Mouse (Mus musculus) MEL (cell line): ENCODE results near the gene Prss56. TPM values are rescaled to one million over a fixed set of nuclear protein-coding genes. Genes with fewer than 3 reads are reported as not detected.

Experiments
- DNase-seq: peaks from one replicate; pipeline ENCODE4 v3.0.0; 2011; ENCODE audit warnings: low read depth, low spot score
- H3K27ac ChIP-seq: 2 replicates; pipeline ENCODE4 v1.5.1; 2012; ENCODE audit warnings: low read depth, mild to moderate bottlenecking, control low read depth, low read length, moderate library complexity; ENCODE audit not compliant: control insufficient read depth
- H3K27me3 ChIP-seq, 2 experiments: fragments of 150-350 bp in 1 of 2; sonication (generic) in 1 of 2; 2 replicates each; pipeline ENCODE4 v1.6.1; 2012; ENCODE audit warnings: low read length in 2 of 2, mild to moderate bottlenecking in 2 of 2, improper control_type of control experiment in 1 of 2, moderate library complexity in 1 of 2; ENCODE audit not compliant: insufficient read depth in 2 of 2, control insufficient read depth in 1 of 2
- H3K36me3 ChIP-seq, 2 experiments: 2 replicates each; pipeline ENCODE4 v1.6.1; 2012 to 2014; ENCODE audit warnings: low read length in 2 of 2, improper control_type of control experiment in 1 of 2, inconsistent platforms in 1 of 2, mild to moderate bottlenecking in 1 of 2; ENCODE audit not compliant: insufficient read depth in 2 of 2, control insufficient read depth in 1 of 2
- H3K4me1 ChIP-seq, 2 experiments: fragments of 150-350 bp in 1 of 2; sonication (generic) in 1 of 2; 2 replicates each; pipeline ENCODE4 v1.6.1; 2012; ENCODE audit warnings: low read length in 2 of 2, improper control_type of control experiment in 1 of 2, mild to moderate bottlenecking in 1 of 2; ENCODE audit not compliant: insufficient read depth in 2 of 2, control insufficient read depth in 1 of 2
- H3K4me3 ChIP-seq, 2 experiments: fragments of 150-350 bp in 1 of 2; sonication (generic) in 1 of 2; 2 replicates each; pipeline ENCODE4 v1.5.1; 2012; ENCODE audit warnings: low read depth in 2 of 2, low read length in 2 of 2, mild to moderate bottlenecking in 2 of 2, moderate library complexity in 2 of 2, control low read depth in 1 of 2, improper control_type of control experiment in 1 of 2; ENCODE audit not compliant: control insufficient read depth in 1 of 2, insufficient read depth in 1 of 2
- H3K79me2 ChIP-seq: 2 replicates; pipeline ENCODE4 v1.6.1; 2012; ENCODE audit warnings: mild to moderate bottlenecking, low read length, moderate library complexity; ENCODE audit not compliant: control insufficient read depth, poor library complexity, insufficient read depth
- H3K9ac ChIP-seq: 2 replicates; pipeline ENCODE4 v1.6.1; 2012; ENCODE audit warnings: low read depth, mild to moderate bottlenecking, control low read depth, low read length, moderate library complexity; ENCODE audit not compliant: control insufficient read depth, poor library complexity, severe bottlenecking
- H3K9me3 ChIP-seq: fragments of 150-350 bp; sonication (generic); replicated peaks from 2 replicates; pipeline ENCODE4 v1.6.1; 2012; ENCODE audit warnings: mild to moderate bottlenecking, low read length, improper control_type of control experiment, moderate library complexity; ENCODE audit not compliant: insufficient read depth
- CHD1 ChIP-seq: IDR thresholded peaks from 2 replicates; pipeline ENCODE4 v1.6.1; 2012; ENCODE audit warnings: low read depth, mild to moderate bottlenecking, inconsistent platforms, low read length, improper control_type of control experiment
- CHD2 ChIP-seq: IDR thresholded peaks from 2 replicates; pipeline ENCODE4 v1.6.1; 2011; ENCODE audit warnings: low read length, improper control_type of control experiment
- CTCF ChIP-seq, 3 experiments: IDR thresholded peaks in 2 of 3; conservative IDR thresholded peaks in 1 of 3; 2 replicates each; pipeline ENCODE4 v1.5.1; 2011 to 2012; ENCODE audit warnings: low read length in 3 of 3, low read depth in 2 of 3, mild to moderate bottlenecking in 2 of 3, improper control_type of control experiment in 1 of 3, inconsistent platforms in 1 of 3, mixed read lengths in 1 of 3, moderate library complexity in 1 of 3; ENCODE audit not compliant: control insufficient read depth in 1 of 3, insufficient read depth in 1 of 3, poor library complexity in 1 of 3, severe bottlenecking in 1 of 3
- E2F4 ChIP-seq: IDR thresholded peaks from 2 replicates; pipeline ENCODE4 v1.6.1; 2011; ENCODE audit warnings: low read depth, low read length, improper control_type of control experiment, borderline replicate concordance
- EP300 ChIP-seq, 2 experiments: IDR thresholded peaks; 2 replicates each; pipeline ENCODE4 v1.6.1; 2011; ENCODE audit warnings: improper control_type of control experiment in 2 of 2, low read length in 2 of 2, low read depth in 1 of 2, mild to moderate bottlenecking in 1 of 2
- ETS1 ChIP-seq: IDR thresholded peaks from 2 replicates; pipeline ENCODE4 v1.6.1; 2012; ENCODE audit warnings: low read depth, mild to moderate bottlenecking, inconsistent platforms, low read length, improper control_type of control experiment, moderate library complexity
- GABPA ChIP-seq: IDR thresholded peaks from 2 replicates; pipeline ENCODE4 v1.6.1; 2012; ENCODE audit warnings: low read depth, mild to moderate bottlenecking, inconsistent platforms, low read length, improper control_type of control experiment, moderate library complexity
- GATA1 ChIP-seq: IDR thresholded peaks from 2 replicates; pipeline ENCODE4 v1.6.1; 2011; ENCODE audit warnings: low read depth, low read length, improper control_type of control experiment
- JUND ChIP-seq: IDR thresholded peaks from 2 replicates; pipeline ENCODE4 v1.6.1; 2011; ENCODE audit warnings: low read depth, mild to moderate bottlenecking, improper control_type of control experiment, low read length
- KAT2A ChIP-seq: conservative IDR thresholded peaks from 2 replicates; pipeline ENCODE4 v1.6.1; 2012; ENCODE audit warnings: low read depth, low read length, improper control_type of control experiment, inconsistent platforms
- MAFK ChIP-seq: IDR thresholded peaks from 2 replicates; pipeline ENCODE4 v1.6.1; 2011; ENCODE audit warnings: low read depth, mild to moderate bottlenecking, low read length, improper control_type of control experiment, borderline replicate concordance
- MEF2A ChIP-seq: IDR thresholded peaks from 2 replicates; pipeline ENCODE4 v1.6.1; 2014; ENCODE audit warnings: low read depth, mild to moderate bottlenecking, inconsistent platforms, low read length, improper control_type of control experiment; ENCODE audit not compliant: poor library complexity, insufficient replicate concordance, severe bottlenecking; ENCODE audit errors: extremely low read depth
- NRF1 ChIP-seq: IDR thresholded peaks from 2 replicates; pipeline ENCODE4 v1.6.1; 2014; ENCODE audit warnings: low read depth, mild to moderate bottlenecking, inconsistent platforms, low read length, improper control_type of control experiment, moderate library complexity; ENCODE audit not compliant: poor library complexity, insufficient read depth, severe bottlenecking
- POLR2AphosphoS5 ChIP-seq: IDR thresholded peaks from 2 replicates; pipeline ENCODE4 v1.6.1; 2012; ENCODE audit warnings: low read depth, borderline replicate concordance, mild to moderate bottlenecking, inconsistent platforms, low read length, moderate library complexity, mixed read lengths
- RAD21 ChIP-seq: IDR thresholded peaks from 2 replicates; pipeline ENCODE4 v1.6.1; 2011; ENCODE audit warnings: mild to moderate bottlenecking, low read depth, low read length, improper control_type of control experiment
- RCOR1 ChIP-seq: IDR thresholded peaks from 2 replicates; pipeline ENCODE4 v1.6.1; 2012; ENCODE audit warnings: low read depth, mild to moderate bottlenecking, inconsistent platforms, low read length, improper control_type of control experiment
- SIN3A ChIP-seq: IDR thresholded peaks from 2 replicates; pipeline ENCODE4 v1.6.1; 2012; ENCODE audit warnings: low read length, improper control_type of control experiment, inconsistent platforms
- SMC3 ChIP-seq: IDR thresholded peaks from 2 replicates; pipeline ENCODE4 v1.6.1; 2011; ENCODE audit warnings: low read depth, low read length, improper control_type of control experiment
- TAL1 ChIP-seq: IDR thresholded peaks from 2 replicates; pipeline ENCODE4 v1.6.1; 2012; ENCODE audit warnings: mild to moderate bottlenecking, inconsistent platforms, low read length, moderate library complexity, mixed read lengths
- TBP ChIP-seq: IDR thresholded peaks from 2 replicates; pipeline ENCODE4 v1.8.0; 2011; ENCODE audit warnings: low read depth, low read length, improper control_type of control experiment
- TCF12 ChIP-seq: IDR thresholded peaks from 2 replicates; pipeline ENCODE4 v1.6.1; 2014; ENCODE audit warnings: low read depth, mild to moderate bottlenecking, inconsistent platforms, low read length, improper control_type of control experiment, moderate library complexity
- UBTF ChIP-seq: IDR thresholded peaks from 2 replicates; pipeline ENCODE4 v1.6.1; 2012; ENCODE audit warnings: low read depth, mild to moderate bottlenecking, inconsistent platforms, low read length, improper control_type of control experiment, moderate library complexity, borderline replicate concordance; ENCODE audit not compliant: insufficient read depth
- USF2 ChIP-seq, 2 experiments: IDR thresholded peaks; 2 replicates each; pipeline ENCODE4 v1.6.1; 2011 to 2012; ENCODE audit warnings: improper control_type of control experiment in 2 of 2, low read length in 2 of 2, borderline replicate concordance in 1 of 2, inconsistent platforms in 1 of 2, low read depth in 1 of 2, mild to moderate bottlenecking in 1 of 2; ENCODE audit not compliant: insufficient read depth in 1 of 2
- ZC3H11A ChIP-seq: IDR thresholded peaks from 2 replicates; pipeline ENCODE4 v1.6.1; 2012; ENCODE audit warnings: low read depth, mild to moderate bottlenecking, inconsistent platforms, low read length, improper control_type of control experiment
- ZKSCAN1 ChIP-seq: IDR thresholded peaks from 2 replicates; pipeline ENCODE4 v1.6.1; 2012; ENCODE audit warnings: low read depth, mild to moderate bottlenecking, inconsistent platforms, low read length, improper control_type of control experiment, moderate library complexity
- ZNF384 ChIP-seq: IDR thresholded peaks from 2 replicates; pipeline ENCODE4 v1.6.1; 2012; ENCODE audit warnings: low read depth, mild to moderate bottlenecking, inconsistent platforms, low read length, improper control_type of control experiment
- polyA plus RNA-seq, 2 experiments: library from polyadenylated mRNA; stranded (reverse) in 1 of 2; unstranded in 1 of 2; fragments of >175 nt in 1 of 2; fragments of >200 nt in 1 of 2; gene quantifications; 2 replicates each; pipeline versions ENCODE4 v1.2.1 to v1.2.4; 2012; ENCODE audit warnings: low replicate concordance in 2 of 2, low read depth in 1 of 2; ENCODE audit not compliant: insufficient read length in 2 of 2, insufficient read depth in 1 of 2, missing spikeins in 1 of 2
- total RNA-seq: library from RNA; depleted of rRNA; stranded (reverse); fragments of 300-350 nt; gene quantifications from 2 replicates; pipeline ENCODE4 v1.2.3, GENCODE M21; 2012

Prss56 gene
- total and polyA plus RNA-seq, 3 experiments: 0.08 TPM; not detected in 2

DNA sequence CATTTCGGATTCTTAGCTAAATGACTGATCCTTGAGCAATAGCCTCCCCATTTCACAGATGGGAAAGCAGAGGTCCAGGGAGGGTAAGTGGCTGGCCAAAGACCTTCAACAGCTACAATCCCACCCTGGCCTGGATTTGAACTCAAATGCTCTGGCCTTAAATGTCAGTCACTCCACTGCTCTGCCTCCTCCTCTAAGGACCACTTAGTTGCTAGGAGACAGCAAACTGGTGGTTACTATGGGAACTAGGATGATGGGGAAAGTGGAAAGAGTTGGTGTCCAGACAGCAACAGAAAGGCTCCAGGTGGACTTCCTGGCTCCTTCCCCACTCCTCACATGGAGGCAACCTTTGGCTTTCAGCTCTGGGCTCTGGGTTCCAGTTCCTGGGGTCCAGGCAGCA is 11.8 kb upstream of the Prss56 start:
- Histone ChIP-seq H3K27me3 (peaks cover 2% of the 10 kb centered on the region in 2 experiments; a peak in 2 of 4 replicates), H3K27ac (no peak overlapping the region)

DNA sequence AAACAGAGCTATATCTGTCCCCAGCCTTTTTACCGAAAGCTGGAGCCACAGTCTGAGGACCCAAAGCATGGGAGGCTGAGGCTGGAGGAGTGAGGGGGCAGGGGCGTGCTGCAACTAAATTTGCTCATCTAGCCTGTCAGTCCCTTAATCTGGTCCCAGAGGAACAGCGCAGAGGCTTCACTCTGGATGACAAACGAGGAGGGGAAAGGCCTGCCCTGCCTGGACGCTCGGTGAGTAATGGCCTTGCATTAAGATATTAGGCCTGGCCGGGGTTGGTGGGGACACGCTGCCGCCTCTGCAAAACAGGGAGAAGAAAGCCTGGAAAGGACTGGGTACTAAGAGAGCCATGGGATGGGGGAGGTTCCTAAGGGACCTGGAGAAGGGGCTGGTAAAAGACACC is 10.8 kb upstream of the Prss56 start:
- Histone ChIP-seq H3K9me3 (no peaks in the 10 kb centered on the region), H3K27ac (no peak overlapping the region), H3K79me2 (no peaks in the 10 kb centered on the region), H3K4me3 (no peak overlapping the region), H3K27me3 (peaks cover 0 to 2% of the 10 kb centered on the region in 2 experiments; a peak in 1 of 4 replicates), H3K36me3 (peaks cover 0 to 5% of the 10 kb centered on the region in 2 experiments; a peak in 2 of 4 replicates), H3K9ac (no peak overlapping the region), H3K4me1 (peaks cover 0 to 4% of the 10 kb centered on the region in 2 experiments; a peak in 1 of 4 replicates)
- no peak for TF ChIP-seq SMC3
- no peak for TF ChIP-seq CHD1
- TF ChIP-seq MAFK: no peak
- TF ChIP-seq GATA1: no peak
- TF ChIP-seq ZNF384: no peak
- TF ChIP-seq ZC3H11A: no peak
- no peak for TF ChIP-seq ETS1
- no peak for TF ChIP-seq USF2 (IDR thresholded peaks at IDR 0.05; ENCODE audit: borderline replicate concordance in 1 of 2, insufficient read depth in 1 of 2, low read depth in 1 of 2, low read length in 2 of 2)
- no peak for TF ChIP-seq E2F4
- TF ChIP-seq TAL1: no peak
- no peak for TF ChIP-seq SIN3A
- TF ChIP-seq MEF2A: no peak
- no peak for TF ChIP-seq TBP
- no peak for TF ChIP-seq RCOR1
- no peak for TF ChIP-seq TCF12
- TF ChIP-seq EP300 (IDR thresholded peaks at IDR 0.05; ENCODE audit: low read depth in 1 of 2, low read length in 2 of 2): no peak
- no peak for TF ChIP-seq KAT2A
- no peak for TF ChIP-seq ZKSCAN1
- no peak for TF ChIP-seq UBTF
- TF ChIP-seq CTCF (IDR thresholded peaks at IDR 0.05 in 2 of 3, conservative IDR thresholded peaks at IDR 0.05 in 1 of 3; ENCODE audit: control insufficient read depth in 1 of 3, insufficient read depth in 1 of 3, low read depth in 2 of 3, low read length in 3 of 3, poor library complexity in 1 of 3, severe bottlenecking in 1 of 3): no peak
- no peak for DNase-seq

More for the DNA sequence above, 11.8 kb upstream of the Prss56 start:
- Histone ChIP-seq H3K4me3 (no peak overlapping the region), H3K9me3 (no peaks in the 10 kb centered on the region), H3K79me2 (no peaks in the 10 kb centered on the region), H3K36me3 (peaks cover 0 to 5% of the 10 kb centered on the region in 2 experiments; a peak in 2 of 4 replicates), H3K9ac (no peak overlapping the region), H3K4me1 (peaks cover 0 to 4% of the 10 kb centered on the region in 2 experiments; a peak in 1 of 4 replicates)
- no peak for DNase-seq
- no peak for TF ChIP-seq CHD2
- TF ChIP-seq CHD1: no peak
- no peak for TF ChIP-seq SIN3A
- no peak for TF ChIP-seq EP300 (IDR thresholded peaks at IDR 0.05; ENCODE audit: low read depth in 1 of 2, low read length in 2 of 2)
- TF ChIP-seq RAD21: no peak
- TF ChIP-seq UBTF: no peak
- TF ChIP-seq ZC3H11A: no peak
- no peak for TF ChIP-seq GABPA
- TF ChIP-seq TCF12: no peak
- TF ChIP-seq POLR2AphosphoS5: no peak
- TF ChIP-seq NRF1: no peak
- no peak for TF ChIP-seq JUND
- TF ChIP-seq USF2 (IDR thresholded peaks at IDR 0.05; ENCODE audit: borderline replicate concordance in 1 of 2, insufficient read depth in 1 of 2, low read depth in 1 of 2, low read length in 2 of 2): no peak
- TF ChIP-seq CTCF (IDR thresholded peaks at IDR 0.05 in 2 of 3, conservative IDR thresholded peaks at IDR 0.05 in 1 of 3; ENCODE audit: control insufficient read depth in 1 of 3, insufficient read depth in 1 of 3, low read depth in 2 of 3, low read length in 3 of 3, poor library complexity in 1 of 3, severe bottlenecking in 1 of 3): no peak
